Mouse (Mus musculus): ENCODE measurements around the gene Epb41l5.

DNA sequence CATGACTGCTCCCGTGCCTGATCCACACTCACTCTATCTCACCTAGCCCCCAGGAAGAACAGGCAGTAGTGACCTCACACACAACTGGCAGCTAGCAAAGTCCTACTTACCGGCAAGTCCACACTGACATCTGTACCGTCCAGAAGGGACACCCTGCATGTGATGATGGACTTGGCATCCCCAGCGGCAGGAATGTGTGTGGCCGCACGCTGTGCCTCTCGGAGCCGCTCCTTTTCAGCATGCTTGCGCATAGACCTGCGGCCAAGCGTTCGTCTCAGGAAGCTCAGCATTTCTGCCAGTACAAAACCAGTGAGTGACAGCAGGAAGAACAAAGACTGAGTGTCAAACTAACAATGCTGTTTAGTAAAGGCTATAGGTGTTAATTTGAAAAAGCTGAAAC is 6.4 kb downstream of the Epb41l5 start:
- TF ChIP-seq GATA1 (IDR thresholded peaks at IDR 0.05; ENCODE audit: borderline replicate concordance, low read length) (no peak), FLI1 (IDR thresholded peaks at IDR 0.05; ENCODE audit: low read length) (no peak)

All from megakaryocyte, embryonic 14.5 days (primary cell).